Mouse (Mus musculus): ENCODE data around the gene Zfp986. TPM values are rescaled to one million over a fixed set of nuclear protein-coding genes. Genes with fewer than 3 reads are reported as not detected.

Zfp986 gene
- polyA plus RNA-seq, 1 experiment from 2014 or later, result not detected

Other genes with a start within 250 kb of the Zfp986 start
- not detected in 2 replicates for gene Zfp980, start 198.1 kb upstream of the Zfp986 start, polyA plus RNA-seq (2016; fragmentation: Nextera tagmentation; extraction: Ambion mirVana)
- 0.08 and 0.09 TPM in 2 replicates for gene Zfp987, start 228.5 kb downstream of the Zfp986 start, polyA plus RNA-seq (2016; fragmentation: Nextera tagmentation; extraction: Ambion mirVana)

Data from limb, embryonic 12.5 days (tissue).